Mouse (Mus musculus): ENCODE measurements around the gene Sgta.

GRCm38 (mm10) chr10:81055169-81055568, 4.8 kb downstream of the Sgta start:
- TF ChIP-seq CTCF (IDR thresholded peaks at IDR 0.05; ENCODE audit: low read depth, low read length): no peak
- no peak for TF ChIP-seq POLR2A (IDR thresholded peaks at IDR 0.05; ENCODE audit: borderline replicate concordance, low read depth, low read length)
